Mouse (Mus musculus) myocyte (in vitro differentiated cells): Measurements from ENCODE around the gene Gm20388.

Experiments
- E2F4 ChIP-seq: IDR thresholded peaks from one replicate; pipeline ENCODE4 v1.6.1; 2011; ENCODE audit warnings: mild to moderate bottlenecking, control low read depth, moderate library complexity; ENCODE audit not compliant: insufficient read depth
- MYOD1 ChIP-seq, 3 experiments: IDR thresholded peaks; one replicate each; pipeline ENCODE4 v1.6.1; 2011; ENCODE audit warnings: control low read depth in 2 of 3, low read depth in 2 of 3, mild to moderate bottlenecking in 2 of 3, moderate library complexity in 1 of 3; ENCODE audit not compliant: insufficient read length in 2 of 3, control insufficient read depth in 1 of 3
- MYOG ChIP-seq, 3 experiments: IDR thresholded peaks; one replicate each; pipeline ENCODE4 v1.6.1; 2011; ENCODE audit warnings: control low read depth in 2 of 3, low read depth in 2 of 3, mild to moderate bottlenecking in 2 of 3; ENCODE audit not compliant: insufficient read length in 2 of 3, control insufficient read depth in 1 of 3, insufficient read depth in 1 of 3
- POLR2A ChIP-seq: IDR thresholded peaks from one replicate; pipeline ENCODE4 v1.6.1; 2011; ENCODE audit warnings: low read depth, mild to moderate bottlenecking, control low read depth, moderate library complexity; ENCODE audit not compliant: insufficient read length
- POLR2AphosphoS2 ChIP-seq: IDR thresholded peaks from one replicate; pipeline ENCODE4 v1.6.1; 2011; ENCODE audit warnings: low read depth, control low read depth; ENCODE audit not compliant: insufficient read length
- SRF ChIP-seq: IDR thresholded peaks from one replicate; pipeline ENCODE4 v1.6.1; 2011; ENCODE audit warnings: low read depth; ENCODE audit not compliant: control insufficient read depth, insufficient read length

DNA sequence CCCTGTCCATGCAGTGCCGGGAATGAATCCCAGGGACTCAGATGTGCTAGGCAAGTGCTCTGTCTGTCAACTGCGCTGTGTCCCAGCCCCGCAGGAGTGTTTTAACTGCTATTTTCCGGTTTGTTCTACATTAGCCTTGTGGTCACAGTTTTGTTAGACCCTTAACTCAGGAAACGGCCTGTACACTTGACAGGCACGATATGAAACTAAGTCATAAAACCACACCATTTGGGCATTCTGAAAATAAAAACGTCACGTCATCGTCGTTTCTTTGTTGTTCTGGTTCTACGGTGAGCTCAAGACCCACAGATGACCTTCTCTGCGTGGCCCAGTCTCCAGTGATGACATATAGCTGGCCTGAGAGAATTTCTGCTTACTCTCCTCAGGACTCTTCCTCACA lies 4360.9 kb downstream of the Gm20388 start:
- no peak for TF ChIP-seq E2F4
- no peak for TF ChIP-seq MYOD1 (IDR thresholded peaks at IDR 0.05; ENCODE audit: control insufficient read depth in 1 of 3, insufficient read length in 2 of 3, low read depth in 2 of 3)
- no peak for TF ChIP-seq POLR2A
- TF ChIP-seq SRF: no peak
- no peak for TF ChIP-seq POLR2AphosphoS2
- TF ChIP-seq MYOG (IDR thresholded peaks at IDR 0.05; ENCODE audit: control insufficient read depth in 1 of 3, insufficient read depth in 1 of 3, insufficient read length in 2 of 3, low read depth in 2 of 3): no peak
